Mouse (Mus musculus) MEL (cell line): Measurements from ENCODE around the gene Col8a2.

Source experiments
- CTCF ChIP-seq, 3 experiments: IDR thresholded peaks in 2 of 3; conservative IDR thresholded peaks in 1 of 3; 2 replicates each; pipeline ENCODE4 v1.5.1; 2011 to 2012; ENCODE audit warnings: low read length in 3 of 3, low read depth in 2 of 3, mild to moderate bottlenecking in 2 of 3, improper control_type of control experiment in 1 of 3, inconsistent platforms in 1 of 3, mixed read lengths in 1 of 3, moderate library complexity in 1 of 3; ENCODE audit not compliant: control insufficient read depth in 1 of 3, insufficient read depth in 1 of 3, poor library complexity in 1 of 3, severe bottlenecking in 1 of 3
- EP300 ChIP-seq, 2 experiments: IDR thresholded peaks; 2 replicates each; pipeline ENCODE4 v1.6.1; 2011; ENCODE audit warnings: improper control_type of control experiment in 2 of 2, low read length in 2 of 2, low read depth in 1 of 2, mild to moderate bottlenecking in 1 of 2
- POLR2A ChIP-seq, 2 experiments: IDR thresholded peaks; 2 replicates each; pipeline ENCODE4 v1.6.1; 2011 to 2012; ENCODE audit warnings: low read length in 2 of 2, mild to moderate bottlenecking in 2 of 2, control low read depth in 1 of 2, improper control_type of control experiment in 1 of 2, low read depth in 1 of 2, moderate library complexity in 1 of 2; ENCODE audit not compliant: control insufficient read depth in 1 of 2, insufficient read depth in 1 of 2, poor library complexity in 1 of 2
- POLR2AphosphoS2 ChIP-seq: IDR thresholded peaks from 2 replicates; pipeline ENCODE4 v1.6.1; 2011; ENCODE audit warnings: low read length, improper control_type of control experiment
- RCOR1 ChIP-seq: IDR thresholded peaks from 2 replicates; pipeline ENCODE4 v1.6.1; 2012; ENCODE audit warnings: low read depth, mild to moderate bottlenecking, inconsistent platforms, low read length, improper control_type of control experiment
- TAL1 ChIP-seq: IDR thresholded peaks from 2 replicates; pipeline ENCODE4 v1.6.1; 2012; ENCODE audit warnings: mild to moderate bottlenecking, inconsistent platforms, low read length, moderate library complexity, mixed read lengths
- UBTF ChIP-seq: IDR thresholded peaks from 2 replicates; pipeline ENCODE4 v1.6.1; 2012; ENCODE audit warnings: low read depth, mild to moderate bottlenecking, inconsistent platforms, low read length, improper control_type of control experiment, moderate library complexity, borderline replicate concordance; ENCODE audit not compliant: insufficient read depth
- ZC3H11A ChIP-seq: IDR thresholded peaks from 2 replicates; pipeline ENCODE4 v1.6.1; 2012; ENCODE audit warnings: low read depth, mild to moderate bottlenecking, inconsistent platforms, low read length, improper control_type of control experiment

- TF ChIP-seq POLR2AphosphoS2 (no peak), TAL1 (no peak), CTCF (IDR thresholded peaks at IDR 0.05 in 2 of 3, conservative IDR thresholded peaks at IDR 0.05 in 1 of 3; ENCODE audit: control insufficient read depth in 1 of 3, insufficient read depth in 1 of 3, low read depth in 2 of 3, low read length in 3 of 3, poor library complexity in 1 of 3, severe bottlenecking in 1 of 3) (no peak), ZC3H11A (no peak), EP300 (IDR thresholded peaks at IDR 0.05; ENCODE audit: low read depth in 1 of 2, low read length in 2 of 2) (no peak), POLR2A (IDR thresholded peaks at IDR 0.05; ENCODE audit: control insufficient read depth in 1 of 2, insufficient read depth in 1 of 2, low read depth in 1 of 2, low read length in 2 of 2, poor library complexity in 1 of 2) (no peak), RCOR1 (no peak), UBTF (no peak)
These were observed 8.1 kb upstream of the Col8a2 start for GRCm38 (mm10) chr4:126278565-126278915.
